Mouse (Mus musculus): Measurements from ENCODE around the gene Cul7.

- no peak for TF ChIP-seq CTCF (conservative IDR thresholded peaks at IDR 0.05; ENCODE audit: low read length)
- no peak for TF ChIP-seq POU5F1 (IDR thresholded peaks at IDR 0.05; ENCODE audit: borderline replicate concordance, low read length)
- no peak for TF ChIP-seq NANOG (IDR thresholded peaks at IDR 0.05; ENCODE audit: borderline replicate concordance, low read length)
Measured at GRCm38 (mm10) chr17:46661351-46661750, 11.2 kb downstream of the Cul7 start.
